Mouse (Mus musculus) neural tube, embryonic 14.5 days (tissue): ENCODE measurements around the gene Unc119. TPM values are rescaled to one million over a fixed set of nuclear protein-coding genes. Genes with fewer than 3 reads are reported as not detected.
A peak's percentile ranks its signal among the peaks of the same experiment; 100 is the strongest.

Source experiments
- ATAC-seq: fragments of 200-750 bp; cut with Nextera tagmentation; 2 replicates; pipeline ENCODE4 v1.8.0; 2017; ENCODE audit warnings: low read depth, mild to moderate bottlenecking, moderate TSS enrichment, moderate library complexity
- H3K27ac ChIP-seq: fragments of 300-500 bp; sonication (generic); 2 replicates; pipeline ENCODE4 v1.5.1; 2014; ENCODE audit warnings: low read depth, mild to moderate bottlenecking, control low read depth, low read length, moderate library complexity, mixed read lengths
- H3K27me3 ChIP-seq: fragments of 300-500 bp; sonication (generic); 2 replicates; pipeline ENCODE4 v1.6.1; 2014; ENCODE audit warnings: low read length; ENCODE audit not compliant: control insufficient read depth, insufficient read depth
- H3K36me3 ChIP-seq: fragments of 300-500 bp; sonication (generic); 2 replicates; pipeline ENCODE4 v1.6.1; 2014; ENCODE audit warnings: low read length, mixed read lengths; ENCODE audit not compliant: control insufficient read depth, insufficient read depth
- H3K4me1 ChIP-seq: fragments of 300-500 bp; sonication (generic); 2 replicates; pipeline ENCODE4 v1.6.1; 2014; ENCODE audit warnings: low read length; ENCODE audit not compliant: control insufficient read depth, insufficient read depth
- H3K4me2 ChIP-seq: fragments of 300-500 bp; sonication (generic); 2 replicates; pipeline ENCODE4 v1.6.1; 2014; ENCODE audit warnings: mild to moderate bottlenecking, low read depth, low read length, control low read depth
- H3K4me3 ChIP-seq: fragments of 300-500 bp; sonication (generic); 2 replicates; pipeline ENCODE4 v1.5.1; 2014; ENCODE audit warnings: low read depth, low read length, control low read depth, mixed read lengths
- H3K9ac ChIP-seq: fragments of 300-500 bp; sonication (generic); replicated peaks from 2 replicates; pipeline ENCODE4 v1.6.1; 2014; ENCODE audit warnings: low read depth, mild to moderate bottlenecking, control low read depth, low read length, mixed read lengths
- H3K9me3 ChIP-seq: fragments of 300-500 bp; sonication (generic); 2 replicates; pipeline ENCODE4 v1.6.1; 2016; ENCODE audit warnings: low read length; ENCODE audit not compliant: control insufficient read depth
- WGBS: fragments of 180-500 bp; shearing (Covaris S2); extraction: QIAGEN DNeasy Blood & Tissue Kit; methylation state at CpG from one replicate; pipeline ENCODE4 v1.1.7; 2014; 5-methylcytosine and 5-hydroxymethylcytosine counted together
- polyA plus RNA-seq: library from polyadenylated mRNA; unstranded; fragments of >200 nt; fragmentation: Nextera tagmentation; extraction: Ambion mirVana; gene quantifications from 2 replicates; pipeline ENCODE4 v1.2.1, GENCODE M21; 2014

Gene Unc119
- polyA plus RNA-seq, 1 experiment from 2014 or later = 91.5 TPM

GRCm38 (mm10) chr11:78347908-78348307, 4.6 kb downstream of the Unc119 start:
- no peak for ATAC-seq
- no peaks in the 10 kb centered on the region for H3K27me3 ChIP-seq
- H3K27ac ChIP-seq = no peak overlapping the region
- no peaks in the 10 kb centered on the region for H3K9me3 ChIP-seq
- H3K4me1 ChIP-seq = peaks cover 12% of the 10 kb centered on the region
- no peak overlapping the region for H3K9ac ChIP-seq
- H3K4me2 ChIP-seq = no peak overlapping the region
- H3K36me3 ChIP-seq = peaks cover 7% of the 10 kb centered on the region; the same call in 1 of the 2 replicates
- H3K4me3 ChIP-seq = no peak overlapping the region
- WGBS = 76% methylated on average over 9 of the region's 9 CpGs

DNA sequence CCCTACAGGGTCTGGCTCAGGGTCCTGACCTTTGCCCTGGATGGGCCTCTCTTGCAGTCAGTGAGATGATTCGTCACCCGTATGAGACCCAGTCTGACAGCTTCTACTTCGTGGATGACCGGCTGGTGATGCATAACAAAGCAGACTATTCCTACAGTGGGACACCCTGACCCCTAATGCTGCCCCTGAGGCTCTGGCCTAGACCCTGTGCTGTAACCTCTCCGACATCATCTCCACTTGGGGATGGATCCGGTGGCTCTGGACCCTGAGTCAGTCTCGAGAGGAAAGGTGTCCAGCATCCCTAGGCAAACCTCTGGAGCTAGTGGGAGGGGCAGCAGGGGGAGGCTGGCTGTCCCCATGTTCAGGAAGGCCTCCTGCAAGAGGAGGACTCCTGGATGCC, 5.2 kb downstream of the Unc119 start:
- ATAC-seq = no peak
- 35% methylated on average over 7 of the region's 7 CpGs for WGBS
- H3K4me2 ChIP-seq = no peak overlapping the region
- H3K4me1 ChIP-seq = peaks cover 12% of the 10 kb centered on the region
- H3K27me3 ChIP-seq = no peaks in the 10 kb centered on the region
- peaks cover 7% of the 10 kb centered on the region; the same call in 1 of the 2 replicates for H3K36me3 ChIP-seq
- no peak overlapping the region for H3K9ac ChIP-seq
- no peak overlapping the region for H3K27ac ChIP-seq
- H3K4me3 ChIP-seq = no peak overlapping the region
- H3K9me3 ChIP-seq = no peaks in the 10 kb centered on the region

DNA sequence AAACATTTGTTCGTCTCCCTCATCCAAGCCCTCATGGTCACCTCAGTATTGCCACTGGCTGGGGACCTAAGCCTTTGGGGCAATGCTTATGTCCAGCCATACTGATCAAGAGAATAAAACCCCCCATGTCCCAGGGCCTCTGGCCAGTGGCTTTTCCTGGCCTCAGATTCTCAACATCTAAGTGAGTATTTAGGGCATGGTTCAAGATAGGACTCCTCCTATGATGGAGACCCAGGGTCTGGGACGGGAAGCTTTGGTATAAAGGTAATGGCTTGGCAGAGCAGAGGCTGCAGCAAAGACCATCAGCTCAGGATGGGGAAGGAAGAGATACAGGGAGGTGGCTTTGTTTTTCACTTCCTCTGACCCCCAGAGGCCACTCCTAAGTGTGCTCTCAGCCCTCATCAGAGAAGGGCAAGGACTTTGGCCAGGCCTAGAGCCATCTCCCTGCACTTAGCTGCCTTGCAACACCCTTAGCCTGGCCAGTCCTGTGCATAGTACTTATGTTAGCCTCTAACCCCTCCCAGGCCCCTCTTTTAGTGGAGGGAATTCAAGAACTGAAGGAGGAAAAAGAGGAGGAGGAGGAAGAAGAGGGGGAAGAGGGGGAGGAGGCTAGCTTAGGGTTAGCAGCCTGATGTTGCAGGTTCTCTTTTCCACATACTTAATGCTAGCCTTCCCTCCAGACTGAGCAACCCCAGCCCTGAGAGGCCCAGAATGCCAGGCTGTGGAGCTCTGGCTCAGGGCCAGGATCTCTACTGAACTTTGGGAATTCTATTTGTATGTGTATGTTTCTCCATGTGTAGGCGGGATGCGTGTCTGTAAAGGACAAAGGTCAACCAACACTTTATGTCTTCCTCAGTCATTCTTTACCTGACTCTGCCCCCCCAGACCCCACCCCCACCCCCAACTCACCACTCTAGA, 6.4 kb downstream of the Unc119 start:
- Histone ChIP-seq H3K4me3 (no peak overlapping the region), H3K27ac (no peak overlapping the region), H3K4me1 (peaks cover 7% of the 10 kb centered on the region), H3K4me2 (no peak overlapping the region), H3K9ac (no peak overlapping the region), H3K9me3 (no peaks in the 10 kb centered on the region), H3K36me3 (peaks cover 7% of the 10 kb centered on the region; the same call in 1 of the 2 replicates), H3K27me3 (no peaks in the 10 kb centered on the region)
- no peak for ATAC-seq
- WGBS = 81% methylated on average over 4 of the region's 4 CpGs

- no peak for ATAC-seq
- Histone ChIP-seq H3K9ac (no peak overlapping the region), H3K9me3 (no peaks in the 10 kb centered on the region), H3K4me3 (no peak overlapping the region), H3K27ac (no peak overlapping the region), H3K4me2 (no peak overlapping the region), H3K27me3 (no peaks in the 10 kb centered on the region), H3K36me3 (peaks cover 6% of the 10 kb centered on the region; the same call in 1 of the 2 replicates), H3K4me1 (no peaks in the 10 kb centered on the region)
- WGBS = 89% methylated on average over 1 of the region's 1 CpGs
Measured at GRCm38 (mm10) chr11:78353081-78353480, 9.8 kb downstream of the Unc119 start.

DNA sequence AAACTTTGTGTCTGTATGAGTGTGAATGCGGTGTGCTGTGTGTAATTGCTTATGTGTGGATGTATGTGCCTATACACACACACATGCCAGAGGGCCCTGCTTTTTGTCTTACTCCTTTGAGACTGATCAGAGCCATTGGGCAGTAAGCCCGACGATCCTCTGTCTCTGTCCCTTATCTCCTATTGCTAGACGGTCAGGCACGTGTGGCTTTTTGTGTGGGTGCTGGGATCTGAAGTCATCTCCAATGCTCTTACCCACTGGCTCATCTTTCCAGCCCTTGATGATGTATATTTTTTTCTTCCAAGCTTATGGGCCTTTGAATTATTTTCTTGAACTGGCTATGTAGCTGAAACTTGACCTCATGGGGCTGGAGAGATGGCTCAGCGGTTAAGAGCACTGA, 11.6 kb downstream of the Unc119 start:
- Histone ChIP-seq H3K27ac (no peak overlapping the region), H3K4me2 (no peak overlapping the region), H3K9ac (no peak overlapping the region), H3K4me1 (no peaks in the 10 kb centered on the region), H3K36me3 (no peaks in the 10 kb centered on the region), H3K9me3 (no peaks in the 10 kb centered on the region), H3K4me3 (no peak overlapping the region), H3K27me3 (no peaks in the 10 kb centered on the region)
- no peak for ATAC-seq
- 86% methylated on average over 6 of the region's 6 CpGs for WGBS

GRCm38 (mm10) chr11:78355471-78356238, 12.4 kb downstream of the Unc119 start:
- no peak overlapping the region for H3K4me3 ChIP-seq
- no peak for ATAC-seq
- no peaks in the 10 kb centered on the region for H3K9me3 ChIP-seq
- no peak overlapping the region for H3K9ac ChIP-seq
- H3K27ac ChIP-seq = no peak overlapping the region
- no peaks in the 10 kb centered on the region for H3K27me3 ChIP-seq
- H3K4me2 ChIP-seq = no peak overlapping the region
- no peaks in the 10 kb centered on the region for H3K4me1 ChIP-seq
- no peaks in the 10 kb centered on the region for H3K36me3 ChIP-seq
- 32% methylated on average over 4 of the region's 4 CpGs for WGBS

DNA sequence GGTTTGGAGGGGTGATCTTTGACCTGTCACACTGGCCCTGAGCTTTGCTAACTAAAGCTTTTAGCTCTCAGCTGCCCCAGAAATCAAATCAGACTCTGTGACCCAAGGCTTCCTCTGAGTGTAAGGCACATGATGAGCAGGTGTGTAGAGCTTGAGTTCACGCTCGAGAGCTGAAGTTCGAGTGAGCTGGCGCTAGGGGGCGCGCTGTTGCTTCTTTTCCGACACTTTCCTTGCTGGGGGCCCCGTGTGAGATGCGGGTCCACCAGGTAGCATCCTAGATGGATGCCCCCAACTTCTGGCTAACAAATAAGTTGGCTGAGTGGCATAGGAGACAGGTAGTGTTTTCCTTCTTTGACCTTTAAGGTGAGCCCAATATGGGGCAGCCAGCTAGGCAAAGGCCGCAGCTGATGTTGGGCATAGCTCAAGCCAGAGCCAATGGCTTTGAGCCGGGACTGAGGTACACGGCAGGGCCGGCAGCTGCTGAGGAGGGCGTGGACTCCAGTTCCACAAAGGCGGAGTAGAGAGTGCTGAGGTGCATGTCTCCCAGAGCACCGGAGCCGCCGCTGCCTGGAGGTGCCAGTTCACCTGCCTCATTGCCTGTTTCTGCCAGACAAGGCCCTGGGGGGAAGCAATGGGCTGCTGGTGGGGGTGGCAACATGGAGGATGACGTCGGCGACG, 15.2 kb downstream of the Unc119 start:
- whole genome bisulfite sequencing = 9% methylated on average over 22 of the region's 22 CpGs
- H3K27me3 ChIP-seq = no peaks in the 10 kb centered on the region
- no peaks in the 10 kb centered on the region for H3K9me3 ChIP-seq
- H3K36me3 ChIP-seq = no peaks in the 10 kb centered on the region
- no peaks in the 10 kb centered on the region for H3K4me1 ChIP-seq
- no peak overlapping the region for H3K27ac ChIP-seq
- H3K9ac ChIP-seq = no peak overlapping the region
- no peak for ATAC-seq
- H3K4me2 ChIP-seq = no peak overlapping the region
- H3K4me3 ChIP-seq = no peak overlapping the region

GRCm38 (mm10) chr11:78360125-78360788, 17.0 kb downstream of the Unc119 start:
- ATAC-seq = peak; percentile 70; the same call in 1 of the 2 replicates
- no peak overlapping the region for H3K27ac ChIP-seq
- no peaks in the 10 kb centered on the region for H3K27me3 ChIP-seq
- no peaks in the 10 kb centered on the region for H3K9me3 ChIP-seq
- H3K36me3 ChIP-seq = no peaks in the 10 kb centered on the region
- peak overlapping the region; percentile 39; the same call in 1 of the 2 replicates for H3K9ac ChIP-seq
- H3K4me3 ChIP-seq = peak overlapping the region; percentile 20
- H3K4me1 ChIP-seq = no peaks in the 10 kb centered on the region
- 14% methylated on average over 13 of the region's 13 CpGs for WGBS
- H3K4me2 ChIP-seq = peak overlapping the region; percentile 42; the same call in 1 of the 2 replicates
